8 mouse cellular contexts compared by ENCODE assay signal in genomic region chr10:118103020-118103666, GRCm38 (mm10). TPM values are rescaled to one million over a fixed set of nuclear protein-coding genes. Genes with fewer than 3 reads are reported as not detected.
DNase-seq lines count a peak whose midpoint lies in the region; ATAC-seq lines count a peak whose summit lies in the region.

No protein-coding gene starts in this region.

- H3K4me2 ChIP-seq in forebrain, embryonic 11.5 days (ENCODE audit: low read depth, low read length, severe bottlenecking): peak overlapping the region; percentile 61
- peak overlapping the region; percentile 81 for H3K4me2 ChIP-seq in heart, embryonic 15.5 days
- H3K4me2 ChIP-seq in liver, embryonic 13.5 days: peak overlapping the region; percentile 56
- H3K4me2 ChIP-seq in stomach, embryonic 16.5 days (ENCODE audit: low read depth, low read length): peak overlapping the region; percentile 57

- ATAC-seq in forebrain, embryonic 11.5 days (replicated peaks; ENCODE audit: low FRiP score): peak; percentile 91
- peak; percentile 83 for ATAC-seq in heart, embryonic 15.5 days (replicated peaks; ENCODE audit: insufficient number of reproducible peaks, insufficient read depth, low FRiP score, low read depth)
- peak; percentile 86 for ATAC-seq in liver, embryonic 13.5 days (ENCODE audit: low read depth)
- ATAC-seq in stomach, embryonic 16.5 days (ENCODE audit: insufficient read depth, low FRiP score): peak; percentile 91

- no peak overlapping the region; the same call in 1 of the 2 replicates for H3K27ac ChIP-seq in forebrain, embryonic 11.5 days (ENCODE audit: low read depth, low read length)
- peak overlapping the region; percentile 63; the same call in 1 of the 2 replicates for H3K27ac ChIP-seq in heart, embryonic 15.5 days
- H3K27ac ChIP-seq in liver, embryonic 13.5 days: no peak overlapping the region
- no peak overlapping the region for H3K27ac ChIP-seq in stomach, embryonic 16.5 days (ENCODE audit: low read length)

- peak; percentile 96 for DNase-seq in CD4-positive, CD25-positive, alpha-beta regulatory T cell, adult 2 months (ENCODE audit: low read depth, low spot score)
- peak; percentile 80 for DNase-seq in c-Kit-positive CD71-negative TER-119-negative erythroid progenitor cells, embryonic 14.5 days (ENCODE audit: low read depth)
- DNase-seq in forebrain, embryonic 11.5 days (ENCODE audit: low spot score): peak; percentile 80
- DNase-seq in kidney, postnatal 14 days: peak; percentile 88
- peak; percentile 66 for DNase-seq in liver, embryonic 13.5 days
- peak; percentile 88 to 94 for DNase-seq in natural killer cell, adult 2 months (ENCODE audit: low spot score in 2 of 2)

- H3K4me3 ChIP-seq in forebrain, embryonic 11.5 days (ENCODE audit: low read depth, low read length): peak overlapping the region; percentile 31
- peak overlapping the region; percentile 50 for H3K4me3 ChIP-seq in heart, embryonic 15.5 days
- H3K4me3 ChIP-seq in liver, embryonic 13.5 days (replicated peaks): peak overlapping the region; percentile 19
- H3K4me3 ChIP-seq in stomach, embryonic 16.5 days (replicated peaks; ENCODE audit: low read length): peak overlapping the region; percentile 43

- H3K36me3 ChIP-seq in forebrain, embryonic 11.5 days (ENCODE audit: control insufficient read depth, insufficient read depth, low read length): no peaks in the 10 kb centered on the region
- H3K36me3 ChIP-seq in heart, embryonic 15.5 days: no peaks in the 10 kb centered on the region
- no peaks in the 10 kb centered on the region for H3K36me3 ChIP-seq in liver, embryonic 13.5 days
- H3K36me3 ChIP-seq in stomach, embryonic 16.5 days (ENCODE audit: control insufficient read depth, insufficient read depth, low read length): no peaks in the 10 kb centered on the region

- no peaks in the 10 kb centered on the region; the same call in 1 of the 2 replicates for H3K27me3 ChIP-seq in forebrain, embryonic 11.5 days (ENCODE audit: control insufficient read depth, insufficient read depth, low read length)
- 0 out of 2 replicates have a peak, but pooled peaks cover 2% of the 10 kb centered on the region for H3K27me3 ChIP-seq in heart, embryonic 15.5 days
- H3K27me3 ChIP-seq in liver, embryonic 13.5 days: no peaks in the 10 kb centered on the region
- H3K27me3 ChIP-seq in stomach, embryonic 16.5 days (ENCODE audit: control insufficient read depth, insufficient read depth, low read length): no peaks in the 10 kb centered on the region

- 0 out of 2 replicates have a peak, but pooled peaks cover 4% of the 10 kb centered on the region for H3K4me1 ChIP-seq in forebrain, embryonic 11.5 days (replicated peaks; ENCODE audit: control insufficient read depth, insufficient read depth, low read length)
- peaks cover 4% of the 10 kb centered on the region for H3K4me1 ChIP-seq in heart, embryonic 15.5 days (replicated peaks)
- peaks cover 10% of the 10 kb centered on the region for H3K4me1 ChIP-seq in liver, embryonic 13.5 days (replicated peaks)
- H3K4me1 ChIP-seq in stomach, embryonic 16.5 days (ENCODE audit: control insufficient read depth, insufficient read depth, low read length): no peaks in the 10 kb centered on the region

- under 1% methylated on average over 20 of the region's 20 CpGs for WGBS in forebrain, embryonic 11.5 days
- WGBS in heart, embryonic 15.5 days: under 1% methylated on average over 20 of the region's 20 CpGs
- WGBS in liver, embryonic 13.5 days (ENCODE audit: insufficient replicate concordance): under 1% methylated on average over 20 of the region's 20 CpGs
- under 1% methylated on average over 20 of the region's 20 CpGs for WGBS in stomach, embryonic 16.5 days

- H3K9ac ChIP-seq in forebrain, embryonic 11.5 days (ENCODE audit: low read length): peak overlapping the region; percentile 58
- H3K9ac ChIP-seq in heart, embryonic 15.5 days: peak overlapping the region; percentile 47
- H3K9ac ChIP-seq in liver, embryonic 13.5 days: no peak overlapping the region
- peak overlapping the region; percentile 51 for H3K9ac ChIP-seq in stomach, embryonic 16.5 days (ENCODE audit: low read length)

- H3K9me3 ChIP-seq in forebrain, embryonic 11.5 days (ENCODE audit: control insufficient read depth, low read length): no peaks in the 10 kb centered on the region
- no peaks in the 10 kb centered on the region for H3K9me3 ChIP-seq in heart, embryonic 15.5 days (replicated peaks)
- H3K9me3 ChIP-seq in liver, embryonic 13.5 days (replicated peaks): no peaks in the 10 kb centered on the region
- no peaks in the 10 kb centered on the region for H3K9me3 ChIP-seq in stomach, embryonic 16.5 days (replicated peaks; ENCODE audit: control insufficient read depth, low read length)

RNA-seq across cellular contexts. Expression of gene Mdm1, which starts 38.5 kb away (rescaled TPM):
- polyA plus RNA-seq in forebrain, embryonic 11.5 days (2014; fragmentation: Nextera tagmentation; extraction: Ambion mirVana): 61.8 and 67.1 TPM in 2 replicates
- polyA plus RNA-seq in heart, embryonic 15.5 days (2015; fragmentation: Nextera tagmentation; extraction: Ambion mirVana): 13.6 and 14.4 TPM in 2 replicates
- 10.7 and 13.9 TPM in 2 replicates for polyA plus RNA-seq in liver, embryonic 13.5 days (2015; fragmentation: Nextera tagmentation; extraction: Ambion mirVana)
- polyA plus RNA-seq in stomach, embryonic 16.5 days (2015; fragmentation: Nextera tagmentation; extraction: Ambion mirVana): 15.2 and 17.9 TPM in 2 replicates
